Mouse (Mus musculus) myocyte (in vitro differentiated cells): ENCODE measurements around the gene Zfp870.

Experiments
- CEBPB ChIP-seq: IDR thresholded peaks from 2 replicates; pipeline ENCODE4 v1.6.1; 2011; ENCODE audit warnings: mild to moderate bottlenecking, moderate library complexity; ENCODE audit not compliant: poor library complexity, insufficient read depth, severe bottlenecking
- E2F4 ChIP-seq: IDR thresholded peaks from one replicate; pipeline ENCODE4 v1.6.1; 2011; ENCODE audit warnings: mild to moderate bottlenecking, control low read depth, moderate library complexity; ENCODE audit not compliant: insufficient read depth
- MAX ChIP-seq: IDR thresholded peaks from one replicate; pipeline ENCODE4 v1.6.1; 2011; ENCODE audit warnings: low read depth, mild to moderate bottlenecking, control low read depth
- MYOD1 ChIP-seq, 3 experiments: IDR thresholded peaks; one replicate each; pipeline ENCODE4 v1.6.1; 2011; ENCODE audit warnings: control low read depth in 2 of 3, low read depth in 2 of 3, mild to moderate bottlenecking in 2 of 3, moderate library complexity in 1 of 3; ENCODE audit not compliant: insufficient read length in 2 of 3, control insufficient read depth in 1 of 3
- MYOG ChIP-seq, 3 experiments: IDR thresholded peaks; one replicate each; pipeline ENCODE4 v1.6.1; 2011; ENCODE audit warnings: control low read depth in 2 of 3, low read depth in 2 of 3, mild to moderate bottlenecking in 2 of 3; ENCODE audit not compliant: insufficient read length in 2 of 3, control insufficient read depth in 1 of 3, insufficient read depth in 1 of 3
- POLR2A ChIP-seq: IDR thresholded peaks from one replicate; pipeline ENCODE4 v1.6.1; 2011; ENCODE audit warnings: low read depth, mild to moderate bottlenecking, control low read depth, moderate library complexity; ENCODE audit not compliant: insufficient read length
- POLR2AphosphoS2 ChIP-seq: IDR thresholded peaks from one replicate; pipeline ENCODE4 v1.6.1; 2011; ENCODE audit warnings: low read depth, control low read depth; ENCODE audit not compliant: insufficient read length
- REST ChIP-seq: IDR thresholded peaks from one replicate; pipeline ENCODE4 v1.6.1; 2011; ENCODE audit warnings: mild to moderate bottlenecking, control low read depth, moderate library complexity; ENCODE audit not compliant: insufficient read depth, insufficient read length
- SRF ChIP-seq: IDR thresholded peaks from one replicate; pipeline ENCODE4 v1.6.1; 2011; ENCODE audit warnings: low read depth; ENCODE audit not compliant: control insufficient read depth, insufficient read length
- TCF12 ChIP-seq: IDR thresholded peaks from one replicate; pipeline ENCODE4 v1.6.1; 2011; ENCODE audit warnings: mild to moderate bottlenecking, control low read depth; ENCODE audit not compliant: poor library complexity, insufficient read depth, severe bottlenecking
- TCF3 ChIP-seq: IDR thresholded peaks from one replicate; pipeline ENCODE4 v1.6.1; 2011; ENCODE audit warnings: low read depth, control low read depth; ENCODE audit not compliant: insufficient read length
- USF1 ChIP-seq: IDR thresholded peaks from one replicate; pipeline ENCODE4 v1.6.1; 2011; ENCODE audit warnings: low read depth, mild to moderate bottlenecking, control low read depth, moderate library complexity

DNA sequence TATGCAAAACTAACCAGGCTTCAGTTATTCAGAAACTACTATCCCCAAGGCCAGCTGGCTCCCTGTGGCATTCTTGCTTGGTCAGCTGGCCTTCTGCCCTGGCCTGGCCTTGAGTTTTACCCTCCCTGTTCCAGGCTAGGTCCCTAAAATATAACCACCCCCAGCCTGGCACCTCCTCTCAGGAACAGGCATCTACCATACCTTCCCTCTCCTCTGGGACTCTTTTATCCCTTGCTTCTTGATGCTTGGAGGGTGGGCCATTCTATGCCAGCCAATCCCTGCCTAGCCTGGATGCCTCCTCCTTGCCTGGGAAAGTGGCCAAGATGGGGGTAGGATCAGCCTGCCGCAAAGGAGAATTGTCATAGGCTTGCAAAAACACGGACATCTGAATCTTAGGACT, 25.7 kb upstream of the Zfp870 start, which contains the start of gene Cyp4f14:
- TF ChIP-seq POLR2A (no peak), TCF12 (no peak), MYOD1 (IDR thresholded peaks at IDR 0.05; ENCODE audit: control insufficient read depth in 1 of 3, insufficient read length in 2 of 3, low read depth in 2 of 3) (no peak), MAX (no peak), CEBPB (no peak), E2F4 (no peak), POLR2AphosphoS2 (no peak), USF1 (no peak), MYOG (IDR thresholded peaks at IDR 0.05; ENCODE audit: control insufficient read depth in 1 of 3, insufficient read depth in 1 of 3, insufficient read length in 2 of 3, low read depth in 2 of 3) (no peak), SRF (no peak), REST (no peak), TCF3 (no peak)
